Mouse (Mus musculus): ENCODE measurements at regions not wholly inside any gene's neighbourhood (a gene's known extent, or its start where the extent isn't known, plus 50 kb on each side); places are given as distances from the start of the nearest gene placed in this dataset.

GRCm38 (mm10) chr13:110683259-110684041, 288.6 kb downstream of the Plk2 start:
- DNase-seq (ENCODE audit: low spot score): peak; percentile 18

GRCm38 (mm10) chr13:110688796-110689195, 293.9 kb downstream of the Plk2 start:
- DNase-seq (ENCODE audit: low spot score): no peak

GRCm38 (mm10) chr13:110690501-110691255, 295.8 kb downstream of the Plk2 start:
- DNase-seq (ENCODE audit: low spot score): no peak

DNA sequence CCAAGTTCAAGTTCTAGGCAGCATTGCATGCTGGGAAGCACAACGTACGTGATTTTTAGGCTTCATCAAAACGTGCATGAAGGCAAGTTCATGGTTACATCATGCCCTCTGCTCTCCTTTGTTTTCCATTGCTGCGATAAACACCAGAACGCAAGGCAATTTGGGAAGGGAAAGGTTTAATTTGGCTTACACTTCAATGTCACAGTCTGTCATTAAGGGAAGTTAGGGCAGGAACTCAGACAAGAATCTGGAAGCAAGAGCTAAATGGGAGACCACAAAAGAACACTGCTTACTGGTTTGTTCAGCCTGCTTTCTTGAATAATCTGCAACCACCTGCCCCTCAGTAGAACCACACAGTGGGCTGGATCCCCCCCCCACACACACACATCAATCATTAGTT, 297.9 kb downstream of the Plk2 start:
- DNase-seq (ENCODE audit: low spot score): no peak

DNA sequence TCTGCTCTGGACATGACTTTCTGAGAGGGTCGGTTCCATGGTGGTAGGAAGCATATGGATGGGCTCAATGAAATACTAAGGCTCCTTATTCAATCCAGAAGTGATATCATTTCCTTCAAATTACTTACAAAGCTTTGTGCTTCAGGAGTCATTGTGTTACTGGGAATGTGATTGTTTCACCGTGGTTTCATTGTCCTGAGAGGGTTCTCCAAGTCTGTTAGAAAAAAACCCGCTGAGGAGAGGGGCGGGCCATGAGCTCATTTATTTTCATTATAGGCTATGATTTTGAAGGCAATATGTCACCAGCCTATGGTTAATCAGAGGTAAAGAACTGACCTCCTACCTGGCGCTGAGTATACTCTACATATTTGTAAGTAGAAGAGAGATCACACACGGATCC, 300.0 kb downstream of the Plk2 start:
- no peak for DNase-seq (ENCODE audit: low spot score)

DNA sequence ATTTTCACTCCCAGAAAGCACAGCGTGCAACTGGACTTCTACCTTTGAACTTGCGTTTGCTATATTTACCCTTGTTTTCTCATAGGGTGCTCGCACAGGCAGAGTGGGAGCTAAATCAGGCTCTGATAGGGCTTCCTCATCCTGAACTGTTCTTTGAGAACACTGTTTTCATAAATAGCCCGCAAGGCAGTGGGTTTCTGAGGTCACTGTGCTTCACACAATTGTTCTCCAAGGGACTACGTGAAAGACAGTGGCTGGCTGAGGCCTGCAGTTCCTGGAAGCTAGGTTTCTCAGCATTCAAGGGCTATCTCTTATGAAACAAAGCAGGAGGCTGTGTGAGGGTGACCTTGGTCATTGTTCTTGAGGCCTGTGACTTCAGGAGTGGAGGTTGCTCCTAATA, 301.7 kb downstream of the Plk2 start:
- no peak for DNase-seq (ENCODE audit: low spot score)

- DNase-seq (ENCODE audit: low spot score): peak; percentile 32
These were observed 309.4 kb downstream of the Plk2 start for GRCm38 (mm10) chr13:110704261-110704660.

- DNase-seq (ENCODE audit: low spot score): no peak
These were observed 316.0 kb downstream of the Plk2 start for GRCm38 (mm10) chr13:110710847-110711246.

GRCm38 (mm10) chr13:110712527-110712926, 317.7 kb downstream of the Plk2 start:
- no peak for DNase-seq (ENCODE audit: low spot score)

GRCm38 (mm10) chr13:110722170-110722569, 327.3 kb downstream of the Plk2 start:
- DNase-seq (ENCODE audit: low spot score): no peak

GRCm38 (mm10) chr13:110722752-110723151, 327.9 kb downstream of the Plk2 start:
- DNase-seq (ENCODE audit: low spot score): no peak

- no peak for DNase-seq (ENCODE audit: low spot score)
These were observed 330.0 kb downstream of the Plk2 start for GRCm38 (mm10) chr13:110724836-110725235.

- DNase-seq (ENCODE audit: low spot score): no peak
These were observed 331.0 kb downstream of the Plk2 start for GRCm38 (mm10) chr13:110725821-110726220.

DNA sequence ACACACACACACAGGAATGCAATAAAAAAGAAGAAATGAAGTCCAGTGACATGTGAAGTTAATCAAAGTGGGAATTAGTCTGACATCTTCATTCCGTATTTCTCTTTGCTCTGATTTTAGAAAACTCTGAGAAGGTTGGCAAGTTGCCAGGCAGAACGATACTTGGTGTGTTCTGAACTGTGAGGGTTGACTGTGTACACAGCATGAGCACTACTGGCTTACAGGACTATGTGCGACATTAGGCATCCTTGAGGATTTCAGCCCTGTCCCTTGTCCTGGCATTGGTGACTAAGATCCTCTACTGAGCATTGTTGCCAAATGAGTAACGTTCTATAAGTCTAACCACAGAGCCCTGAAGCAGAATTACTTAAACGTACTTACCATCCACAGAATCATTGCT, 340.7 kb downstream of the Plk2 start:
- no peak for DNase-seq (ENCODE audit: low spot score)

DNA sequence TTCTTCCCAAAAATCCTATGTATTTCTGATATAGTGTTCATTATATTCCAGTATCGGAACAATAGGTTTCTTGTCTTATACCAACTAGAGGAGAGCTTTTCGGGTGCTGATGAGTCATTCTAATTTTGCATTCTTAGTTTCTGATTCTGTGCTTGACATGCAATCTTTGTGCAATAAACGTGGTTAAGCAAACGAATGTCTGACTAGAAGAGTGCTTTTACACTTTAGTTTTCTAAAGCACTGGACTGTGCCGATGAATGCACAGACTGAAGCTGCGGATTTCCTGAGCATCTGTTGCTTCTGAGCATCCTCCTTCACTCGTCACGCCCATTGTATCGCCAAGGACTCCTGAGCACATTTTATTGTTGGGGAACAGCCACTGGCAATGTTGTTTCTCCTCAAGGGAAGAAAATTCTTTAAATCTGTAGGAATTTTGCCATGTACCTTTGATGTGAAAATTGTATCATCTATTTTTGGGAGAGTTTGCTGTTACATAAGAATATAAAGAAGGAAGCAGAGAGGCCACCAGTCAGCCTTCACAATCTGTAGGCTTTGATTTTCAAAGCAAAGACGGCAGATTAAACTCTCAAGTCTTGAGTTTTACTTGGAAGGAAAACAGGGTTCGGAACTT, 346.8 kb downstream of the Plk2 start:
- DNase-seq (ENCODE audit: low spot score): peak; percentile 23

- DNase-seq (ENCODE audit: low spot score): no peak
These were observed 352.5 kb downstream of the Plk2 start for GRCm38 (mm10) chr13:110747223-110747868.

GRCm38 (mm10) chr13:110752746-110753145, 357.9 kb downstream of the Plk2 start:
- DNase-seq (ENCODE audit: low spot score): no peak

- DNase-seq (ENCODE audit: low spot score): no peak
These were observed 359.7 kb downstream of the Plk2 start for GRCm38 (mm10) chr13:110754548-110754947.

- no peak for DNase-seq (ENCODE audit: low spot score)
These were observed 362.0 kb downstream of the Plk2 start for GRCm38 (mm10) chr13:110756877-110757276.

DNA sequence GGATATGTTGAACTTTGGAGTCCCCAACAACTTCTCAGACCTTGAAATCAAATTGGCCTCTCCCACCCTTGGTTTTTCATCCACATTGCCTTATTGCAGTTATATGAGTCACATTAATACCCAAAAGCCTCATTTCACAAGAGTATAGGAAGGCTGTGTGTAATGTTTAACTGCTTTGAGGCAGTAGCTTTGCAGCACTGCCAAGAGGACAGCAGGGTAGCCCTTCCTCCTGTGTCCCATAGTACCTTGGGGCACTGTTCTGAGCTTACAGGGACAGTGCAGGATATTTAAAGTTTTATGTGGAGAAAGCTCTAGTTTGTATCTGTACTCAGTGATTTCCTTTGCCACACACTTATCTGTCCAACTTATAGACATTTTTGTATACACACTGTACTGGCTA, 374.4 kb downstream of the Plk2 start:
- DNase-seq (ENCODE audit: low spot score): no peak

DNA sequence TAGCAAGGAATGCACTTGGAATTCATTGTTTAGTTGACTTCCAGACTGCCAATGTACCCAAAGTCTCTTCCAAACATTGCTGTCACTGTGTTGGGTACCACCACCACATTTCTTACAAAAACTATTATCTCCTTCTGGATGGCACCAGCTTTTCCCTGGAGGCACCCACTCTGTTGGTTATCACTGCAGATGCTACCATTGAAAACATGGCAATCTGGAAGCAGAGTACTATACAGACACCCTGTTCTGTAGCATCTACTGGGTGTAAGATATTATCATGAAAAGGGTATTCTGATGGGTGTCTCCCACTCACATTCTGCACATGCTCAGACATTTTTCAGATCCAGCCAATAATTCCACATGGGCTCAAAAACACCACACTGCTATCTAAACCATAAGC, 380.4 kb downstream of the Plk2 start:
- DNase-seq (ENCODE audit: low spot score): no peak

- DNase-seq (ENCODE audit: low spot score): peak; percentile 31
These were observed 389.4 kb downstream of the Plk2 start for GRCm38 (mm10) chr13:110784162-110784785.
